Mouse (Mus musculus) stomach, embryonic 15.5 days (tissue): ENCODE data around the gene Plekhf1. TPM values are rescaled to one million over a fixed set of nuclear protein-coding genes. Genes with fewer than 3 reads are reported as not detected.

Experiments
- ATAC-seq: fragments of 200-750 bp; cut with Nextera tagmentation; 2 replicates; pipeline ENCODE4 v1.8.0; 2017; ENCODE audit warnings: low read depth, moderate number of reproducible peaks, moderate TSS enrichment; ENCODE audit not compliant: insufficient read depth, low FRiP score
- H3K27ac ChIP-seq: fragments of 300-500 bp; sonication (generic); 2 replicates; pipeline ENCODE4 v1.5.1; 2015; ENCODE audit warnings: mild to moderate bottlenecking, inconsistent platforms
- H3K27me3 ChIP-seq: fragments of 300-500 bp; sonication (generic); replicated peaks from 2 replicates; pipeline ENCODE4 v1.6.1; 2015; ENCODE audit warnings: inconsistent platforms
- H3K36me3 ChIP-seq: fragments of 300-500 bp; sonication (generic); 2 replicates; pipeline ENCODE4 v1.6.1; 2015; ENCODE audit warnings: inconsistent platforms
- H3K4me1 ChIP-seq: fragments of 300-500 bp; sonication (generic); 2 replicates; pipeline ENCODE4 v1.6.1; 2015; ENCODE audit warnings: inconsistent platforms
- H3K4me2 ChIP-seq: fragments of 300-500 bp; sonication (generic); 2 replicates; pipeline ENCODE4 v1.6.1; 2015; ENCODE audit warnings: mild to moderate bottlenecking, inconsistent platforms
- H3K4me3 ChIP-seq: fragments of 300-500 bp; sonication (generic); replicated peaks from 2 replicates; pipeline ENCODE4 v1.5.1; 2015; ENCODE audit warnings: inconsistent platforms
- H3K9ac ChIP-seq: fragments of 300-500 bp; sonication (generic); 2 replicates; pipeline ENCODE4 v1.6.1; 2015; ENCODE audit warnings: inconsistent platforms
- H3K9me3 ChIP-seq: fragments of 300-500 bp; sonication (generic); 2 replicates; pipeline ENCODE4 v1.6.1; 2016; ENCODE audit warnings: inconsistent platforms
- WGBS: fragments of 180-500 bp; shearing (Covaris S2); methylation state at CpG from one replicate; pipeline ENCODE4 v1.1.7; 2015; 5-methylcytosine and 5-hydroxymethylcytosine counted together
- polyA plus RNA-seq: library from polyadenylated mRNA; unstranded; fragments of >200 nt; fragmentation: Nextera tagmentation; extraction: Ambion mirVana; gene quantifications from 2 replicates; pipeline ENCODE4 v1.2.1, GENCODE M21; 2015

Plekhf1 gene
- polyA plus RNA-seq, 1 experiment from 2014 or later: 3.2 TPM

- H3K4me2 ChIP-seq: no peak overlapping the region
- no peaks in the 10 kb centered on the region for H3K4me1 ChIP-seq
- no peaks in the 10 kb centered on the region for H3K27me3 ChIP-seq
- H3K36me3 ChIP-seq: no peaks in the 10 kb centered on the region
- no peak overlapping the region for H3K9ac ChIP-seq
- no peak overlapping the region for H3K4me3 ChIP-seq
- H3K27ac ChIP-seq: no peak overlapping the region
- ATAC-seq: no peak
- H3K9me3 ChIP-seq: no peaks in the 10 kb centered on the region
- 52% methylated on average over 10 of the region's 10 CpGs for WGBS
Observed at GRCm38 (mm10) chr7:38191571-38191970, 36.2 kb downstream of the Plekhf1 start.

GRCm38 (mm10) chr7:38191146-38191545 lies 36.7 kb downstream of the Plekhf1 start:
- Histone ChIP-seq H3K27ac (no peak overlapping the region), H3K27me3 (no peaks in the 10 kb centered on the region), H3K36me3 (no peaks in the 10 kb centered on the region), H3K9ac (no peak overlapping the region), H3K9me3 (no peaks in the 10 kb centered on the region), H3K4me1 (no peaks in the 10 kb centered on the region), H3K4me3 (no peak overlapping the region), H3K4me2 (no peak overlapping the region)
- 79% methylated on average over 8 of the region's 8 CpGs for WGBS
- ATAC-seq: no peak

GRCm38 (mm10) chr7:38190056-38190835 lies 37.6 kb downstream of the Plekhf1 start:
- H3K36me3 ChIP-seq: no peaks in the 10 kb centered on the region
- no peaks in the 10 kb centered on the region for H3K27me3 ChIP-seq
- H3K9ac ChIP-seq: no peak overlapping the region
- no peaks in the 10 kb centered on the region for H3K9me3 ChIP-seq
- no peaks in the 10 kb centered on the region for H3K4me1 ChIP-seq
- 86% methylated on average over 8 of the region's 8 CpGs for WGBS
- no peak overlapping the region for H3K4me3 ChIP-seq
- no peak overlapping the region for H3K27ac ChIP-seq
- no peak overlapping the region for H3K4me2 ChIP-seq
- no peak for ATAC-seq

GRCm38 (mm10) chr7:38189136-38189982 lies 38.5 kb downstream of the Plekhf1 start:
- 77% methylated on average over 15 of the region's 15 CpGs for WGBS
- no peak overlapping the region for H3K4me2 ChIP-seq
- H3K9ac ChIP-seq: no peak overlapping the region
- H3K4me1 ChIP-seq: 0 out of 2 replicates have a peak, but pooled peaks cover 2% of the 10 kb centered on the region
- no peaks in the 10 kb centered on the region for H3K9me3 ChIP-seq
- H3K4me3 ChIP-seq: no peak overlapping the region
- H3K27me3 ChIP-seq: no peaks in the 10 kb centered on the region
- H3K27ac ChIP-seq: 0 out of 2 replicates have a peak overlapping the region, but pooled peaks have one; percentile 35
- ATAC-seq: no peak
- H3K36me3 ChIP-seq: no peaks in the 10 kb centered on the region

- ATAC-seq: no peak
- H3K4me2 ChIP-seq: no peak overlapping the region
- WGBS: 89% methylated on average over 8 of the region's 8 CpGs
- no peaks in the 10 kb centered on the region for H3K27me3 ChIP-seq
- H3K27ac ChIP-seq: no peak overlapping the region
- no peak overlapping the region for H3K4me3 ChIP-seq
- 0 out of 2 replicates have a peak, but pooled peaks cover 6% of the 10 kb centered on the region for H3K4me1 ChIP-seq
- no peak overlapping the region for H3K9ac ChIP-seq
- H3K36me3 ChIP-seq: no peaks in the 10 kb centered on the region
- no peaks in the 10 kb centered on the region for H3K9me3 ChIP-seq
Observed at GRCm38 (mm10) chr7:38188281-38189075, 39.3 kb downstream of the Plekhf1 start.

GRCm38 (mm10) chr7:38187796-38188195 lies 40.0 kb downstream of the Plekhf1 start:
- H3K4me1 ChIP-seq: peaks cover 12% of the 10 kb centered on the region; the same call in 1 of the 2 replicates
- no peaks in the 10 kb centered on the region for H3K36me3 ChIP-seq
- no peak overlapping the region for H3K27ac ChIP-seq
- no peak for ATAC-seq
- no peak overlapping the region for H3K9ac ChIP-seq
- H3K9me3 ChIP-seq: no peaks in the 10 kb centered on the region
- no peak overlapping the region for H3K4me3 ChIP-seq
- no peak overlapping the region for H3K4me2 ChIP-seq
- 57% methylated on average over 4 of the region's 4 CpGs for WGBS
- H3K27me3 ChIP-seq: no peaks in the 10 kb centered on the region

GRCm38 (mm10) chr7:38186861-38187260 lies 41.0 kb downstream of the Plekhf1 start:
- Histone ChIP-seq H3K36me3 (no peaks in the 10 kb centered on the region), H3K9ac (no peak overlapping the region), H3K27ac (no peak overlapping the region), H3K9me3 (no peaks in the 10 kb centered on the region), H3K27me3 (no peaks in the 10 kb centered on the region), H3K4me2 (no peak overlapping the region), H3K4me1 (peaks cover 13% of the 10 kb centered on the region; the same call in 1 of the 2 replicates), H3K4me3 (no peak overlapping the region)
- ATAC-seq: no peak
- 63% methylated on average over 4 of the region's 4 CpGs for WGBS

GRCm38 (mm10) chr7:38184786-38185185 lies 43.0 kb downstream of the Plekhf1 start:
- Histone ChIP-seq H3K4me2 (peak overlapping the region; percentile 76; the same call in 1 of the 2 replicates), H3K4me1 (peaks cover 13% of the 10 kb centered on the region; the same call in 1 of the 2 replicates), H3K9ac (no peak overlapping the region), H3K36me3 (no peaks in the 10 kb centered on the region), H3K4me3 (no peak overlapping the region), H3K9me3 (no peaks in the 10 kb centered on the region), H3K27ac (no peak overlapping the region), H3K27me3 (no peaks in the 10 kb centered on the region)
- WGBS: 85% methylated on average over 6 of the region's 6 CpGs
- no peak for ATAC-seq

- Histone ChIP-seq H3K27ac (no peak overlapping the region), H3K27me3 (no peaks in the 10 kb centered on the region), H3K36me3 (no peaks in the 10 kb centered on the region), H3K9me3 (no peaks in the 10 kb centered on the region), H3K9ac (no peak overlapping the region), H3K4me2 (peak overlapping the region; percentile 76), H3K4me1 (peaks cover 13% of the 10 kb centered on the region; the same call in 1 of the 2 replicates), H3K4me3 (peak overlapping the region; percentile 64)
- 50% methylated on average over 1 of the region's 1 CpGs for WGBS
- ATAC-seq: no peak
Observed at GRCm38 (mm10) chr7:38184418-38184745, 43.4 kb downstream of the Plekhf1 start.

- 5% methylated on average over 36 of the region's 36 CpGs for WGBS
- peak overlapping the region; percentile 76 for H3K4me2 ChIP-seq
Observed at GRCm38 (mm10) chr7:38183709-38184417, 44.0 kb downstream of the Plekhf1 start.

More at GRCm38 (mm10) chr7:38183709-38184417, 44.0 kb downstream of the Plekhf1 start:
- no peaks in the 10 kb centered on the region for H3K36me3 ChIP-seq
- peak overlapping the region; percentile 80 for H3K27ac ChIP-seq
- ATAC-seq: peak; percentile 88
- no peaks in the 10 kb centered on the region for H3K9me3 ChIP-seq
- H3K9ac ChIP-seq: peak overlapping the region; percentile 64
- peak overlapping the region; percentile 64 for H3K4me3 ChIP-seq
- no peaks in the 10 kb centered on the region for H3K27me3 ChIP-seq
- H3K4me1 ChIP-seq: peaks cover 13% of the 10 kb centered on the region; the same call in 1 of the 2 replicates
